Mouse (Mus musculus) forebrain, postnatal 0 days (tissue): ENCODE results near the gene Myo1d. TPM values are rescaled to one million over a fixed set of nuclear protein-coding genes. Genes with fewer than 3 reads are reported as not detected.
A peak's percentile ranks its signal among the peaks of the same experiment; 100 is the strongest.

Experiments
- ATAC-seq: fragments of 200-750 bp; cut with Nextera tagmentation; 2 replicates; pipeline ENCODE4 v1.8.0; 2017; ENCODE audit warnings: mild to moderate bottlenecking, moderate library complexity
- DNase-seq: peaks from one replicate; pipeline ENCODE4 v3.0.0-alpha.2; 2015
- H3K27ac ChIP-seq: fragments of 300-500 bp; sonication (generic); 2 replicates; pipeline ENCODE4 v1.5.1; 2014; ENCODE audit warnings: low read depth, mild to moderate bottlenecking, antibody characterized with exemption, low read length, moderate library complexity, mixed read lengths
- H3K27me3 ChIP-seq: fragments of 300-500 bp; sonication (generic); 2 replicates; pipeline ENCODE4 v1.6.1; 2014; ENCODE audit warnings: mild to moderate bottlenecking, low read length, mixed read lengths; ENCODE audit not compliant: insufficient read depth
- H3K36me3 ChIP-seq: fragments of 300-500 bp; sonication (generic); 2 replicates; pipeline ENCODE4 v1.6.1; 2014; ENCODE audit warnings: mild to moderate bottlenecking, moderate library complexity; ENCODE audit not compliant: insufficient read depth
- H3K4me1 ChIP-seq: fragments of 300-500 bp; sonication (generic); 2 replicates; pipeline ENCODE4 v1.6.1; 2014; ENCODE audit warnings: antibody characterized with exemption; ENCODE audit not compliant: insufficient read depth
- H3K4me2 ChIP-seq: fragments of 300-500 bp; sonication (generic); 2 replicates; pipeline ENCODE4 v1.6.1; 2014; ENCODE audit warnings: low read depth, mild to moderate bottlenecking, moderate library complexity
- H3K4me3 ChIP-seq: fragments of 300-500 bp; sonication (generic); 2 replicates; pipeline ENCODE4 v1.5.1; 2014; ENCODE audit warnings: low read depth, low read length, mixed read lengths
- H3K9ac ChIP-seq: fragments of 300-500 bp; sonication (generic); 2 replicates; pipeline ENCODE4 v1.6.1; 2014; ENCODE audit warnings: mild to moderate bottlenecking
- H3K9me3 ChIP-seq: fragments of 300-500 bp; sonication (generic); 2 replicates; pipeline ENCODE4 v1.6.1; 2016; ENCODE audit warnings: low read length
- CTCF ChIP-seq: sonication (generic); IDR thresholded peaks from 2 replicates; pipeline ENCODE4 v1.5.1; 2016; ENCODE audit warnings: antibody characterized with exemption, control low read depth, low read depth
- WGBS: fragments of 180-500 bp; shearing (Covaris S2); extraction: QIAGEN DNeasy Blood & Tissue Kit; methylation state at CpG from one replicate; pipeline ENCODE4 v1.1.7; 2014; 5-methylcytosine and 5-hydroxymethylcytosine counted together
- polyA plus RNA-seq: library from polyadenylated mRNA; unstranded; fragments of >200 nt; fragmentation: Nextera tagmentation; extraction: Ambion mirVana; gene quantifications from 2 replicates; pipeline ENCODE4 v1.2.1, GENCODE M21; 2015
- total RNA-seq: library from RNA; depleted of rRNA; stranded (reverse); fragments of >200 nt; gene quantifications from 2 replicates; pipeline ENCODE4 v1.2.3, GENCODE M21; 2014

The Myo1d gene
- total and polyA plus RNA-seq, 2 experiments from 2014 or later = 1.2 to 3.4 TPM

- Histone ChIP-seq H3K4me3 (no peak overlapping the region), H3K4me1 (peaks cover 17% of the 10 kb centered on the region), H3K36me3 (no peaks in the 10 kb centered on the region), H3K9ac (no peak overlapping the region), H3K9me3 (no peaks in the 10 kb centered on the region), H3K27me3 (no peaks in the 10 kb centered on the region), H3K27ac (peak overlapping the region; percentile 71), H3K4me2 (no peak overlapping the region)
- WGBS = 33% methylated on average over 10 of the region's 10 CpGs
- DNase-seq (peak; percentile 57), ATAC-seq (peak; percentile 62)
- TF ChIP-seq CTCF = no peak
These were observed 229.6 kb downstream of the Myo1d start for GRCm38 (mm10) chr11:80550264-80550663.

GRCm38 (mm10) chr11:80549854-80550253, 230.0 kb downstream of the Myo1d start:
- no peak overlapping the region for H3K4me2 ChIP-seq
- no peaks in the 10 kb centered on the region for H3K27me3 ChIP-seq
- no peak overlapping the region for H3K9ac ChIP-seq
- WGBS = 55% methylated on average over 6 of the region's 6 CpGs
- no peaks in the 10 kb centered on the region for H3K36me3 ChIP-seq
- peak; percentile 38; the same call in 1 of the 2 replicates for ATAC-seq
- H3K9me3 ChIP-seq = no peaks in the 10 kb centered on the region
- DNase-seq = peak; percentile 43
- no peak overlapping the region for H3K4me3 ChIP-seq
- peaks cover 17% of the 10 kb centered on the region for H3K4me1 ChIP-seq
- H3K27ac ChIP-seq = peak overlapping the region; percentile 71
- no peak for TF ChIP-seq CTCF

GRCm38 (mm10) chr11:80546233-80546632, 233.6 kb downstream of the Myo1d start:
- WGBS = 60% methylated on average over 2 of the region's 2 CpGs
- H3K4me2 ChIP-seq = no peak overlapping the region
- peak; percentile 19; the same call in 1 of the 2 replicates for TF ChIP-seq CTCF
- no peaks in the 10 kb centered on the region for H3K36me3 ChIP-seq
- no peaks in the 10 kb centered on the region for H3K9me3 ChIP-seq
- H3K27me3 ChIP-seq = no peaks in the 10 kb centered on the region
- no peak overlapping the region for H3K27ac ChIP-seq
- no peak overlapping the region for H3K9ac ChIP-seq
- DNase-seq (no peak), ATAC-seq (no peak)
- H3K4me1 ChIP-seq = peaks cover 10% of the 10 kb centered on the region
- no peak overlapping the region for H3K4me3 ChIP-seq

- Histone ChIP-seq H3K9me3 (no peaks in the 10 kb centered on the region), H3K9ac (no peak overlapping the region), H3K4me1 (no peaks in the 10 kb centered on the region), H3K27me3 (no peaks in the 10 kb centered on the region), H3K36me3 (no peaks in the 10 kb centered on the region), H3K27ac (no peak overlapping the region), H3K4me2 (no peak overlapping the region), H3K4me3 (no peak overlapping the region)
- DNase-seq (no peak), ATAC-seq (no peak)
- TF ChIP-seq CTCF = no peak
- 78% methylated on average over 4 of the region's 4 CpGs for WGBS
These were observed 240.8 kb downstream of the Myo1d start for GRCm38 (mm10) chr11:80539056-80539455.

GRCm38 (mm10) chr11:80532966-80533365, 246.9 kb downstream of the Myo1d start:
- Histone ChIP-seq H3K9ac (no peak overlapping the region), H3K4me3 (no peak overlapping the region), H3K4me1 (no peaks in the 10 kb centered on the region), H3K9me3 (no peaks in the 10 kb centered on the region), H3K27me3 (no peaks in the 10 kb centered on the region), H3K4me2 (no peak overlapping the region), H3K36me3 (no peaks in the 10 kb centered on the region; the same call in 1 of the 2 replicates), H3K27ac (no peak overlapping the region)
- no peak for ATAC-seq
- 35% methylated on average over 1 of the region's 1 CpGs for WGBS
- DNase-seq = no peak
- no peak for TF ChIP-seq CTCF

GRCm38 (mm10) chr11:80529149-80529548, 250.7 kb downstream of the Myo1d start:
- Histone ChIP-seq H3K4me1 (no peaks in the 10 kb centered on the region), H3K27me3 (no peaks in the 10 kb centered on the region), H3K4me2 (no peak overlapping the region), H3K9me3 (no peaks in the 10 kb centered on the region), H3K9ac (no peak overlapping the region), H3K4me3 (no peak overlapping the region), H3K27ac (no peak overlapping the region), H3K36me3 (no peaks in the 10 kb centered on the region; the same call in 1 of the 2 replicates)
- TF ChIP-seq CTCF = no peak
- ATAC-seq (no peak), DNase-seq (no peak)
- WGBS = 79% methylated on average over 8 of the region's 8 CpGs

GRCm38 (mm10) chr11:80527697-80528096, 252.1 kb downstream of the Myo1d start:
- ATAC-seq = no peak
- Histone ChIP-seq H3K36me3 (no peaks in the 10 kb centered on the region; the same call in 1 of the 2 replicates), H3K9ac (no peak overlapping the region), H3K9me3 (no peaks in the 10 kb centered on the region), H3K27ac (no peak overlapping the region), H3K27me3 (no peaks in the 10 kb centered on the region), H3K4me2 (no peak overlapping the region), H3K4me1 (no peaks in the 10 kb centered on the region), H3K4me3 (no peak overlapping the region)
- TF ChIP-seq CTCF = peak; percentile 35; the same call in 1 of the 2 replicates
- DNase-seq = no peak
